ENCODE assay signal across 26 mouse cellular contexts in the genomic region with DNA sequence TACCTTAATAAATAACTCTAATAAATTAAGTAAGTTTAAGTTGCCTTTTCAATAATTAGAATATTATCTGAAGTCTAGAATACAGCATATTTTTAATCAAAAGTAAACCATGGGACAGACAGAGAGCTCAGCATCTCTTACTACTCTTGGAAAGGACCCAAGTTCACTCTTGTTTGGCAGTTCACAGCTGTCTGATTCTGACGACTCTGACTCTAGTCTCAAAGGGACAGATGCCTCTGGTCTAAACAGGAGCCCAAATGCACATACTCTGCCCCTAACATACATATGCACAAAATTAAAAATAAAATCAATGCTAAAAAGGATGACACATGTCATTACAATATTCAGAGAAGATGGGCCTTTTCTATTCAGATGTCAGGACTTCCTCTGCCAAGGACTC.
DNase-seq lines count a peak whose midpoint lies in the region; ATAC-seq and TF ChIP-seq lines count a peak whose summit lies in the region.
"Had no signal": no experiment of that assay in that cellular context is flagged by ENCODE, and none has a peak within 500 bp of the region (broad histone marks: within the 10 kb centered on the region; RNA-seq: fewer than 3 reads in every experiment).

No protein-coding gene starts in this region.

- H3K36me3 ChIP-seq in kidney, postnatal 0 days (ENCODE audit: insufficient read depth, low read length), result no peaks in the 10 kb centered on the region
- H3K36me3 ChIP-seq in kidney, adult 2 months (ENCODE audit: control insufficient read depth, insufficient read depth, low read length), result no peaks in the 10 kb centered on the region
- H3K36me3 ChIP-seq: embryonic facial prominence, embryonic 13.5 days; embryonic facial prominence, embryonic 15.5 days; forebrain, embryonic 10.5 days; forebrain, embryonic 12.5 days; G1E had no signal

- no peak overlapping the region for H3K9ac ChIP-seq in kidney, postnatal 0 days (ENCODE audit: low read depth, low read length)
- H3K9ac ChIP-seq: embryonic facial prominence, embryonic 13.5 days; embryonic facial prominence, embryonic 15.5 days; forebrain, embryonic 12.5 days had no signal

- no peaks in the 10 kb centered on the region for H3K4me1 ChIP-seq in kidney, postnatal 0 days (replicated peaks; ENCODE audit: insufficient read depth, low read length)
- H3K4me1 ChIP-seq in kidney, adult 2 months (ENCODE audit: control insufficient read depth, insufficient read depth, low read length), result no peaks in the 10 kb centered on the region
- H3K4me1 ChIP-seq: embryonic facial prominence, embryonic 13.5 days; embryonic facial prominence, embryonic 15.5 days; forebrain, embryonic 10.5 days; forebrain, embryonic 12.5 days had no signal

- no peak for TF ChIP-seq CTCF in kidney, postnatal 0 days (IDR thresholded peaks at IDR 0.05; ENCODE audit: low read depth)
- TF ChIP-seq CTCF in kidney, adult 2 months (conservative IDR thresholded peaks at IDR 0.05; ENCODE audit: insufficient read depth, insufficient read length, low read depth, low read length), result no peak
- TF ChIP-seq CTCF in brain, embryonic 14.5 days (IDR thresholded peaks at IDR 0.05; ENCODE audit: borderline replicate concordance, extremely low read depth, insufficient read depth, insufficient read length), result no peak

- H3K27me3 ChIP-seq in kidney, postnatal 0 days (ENCODE audit: insufficient read depth, low read length), result no peaks in the 10 kb centered on the region
- H3K27me3 ChIP-seq in kidney, adult 2 months (replicated peaks; ENCODE audit: control insufficient read depth, insufficient read depth, low read length), result no peaks in the 10 kb centered on the region
- H3K27me3 ChIP-seq: CH12.LX; embryonic facial prominence, embryonic 13.5 days; embryonic facial prominence, embryonic 15.5 days; forebrain, embryonic 12.5 days had no signal

- H3K9me3 ChIP-seq in kidney, postnatal 0 days (replicated peaks; ENCODE audit: low read length), result no peaks in the 10 kb centered on the region
- H3K9me3 ChIP-seq: embryonic facial prominence, embryonic 13.5 days; embryonic facial prominence, embryonic 15.5 days; forebrain, embryonic 10.5 days; forebrain, embryonic 12.5 days had no signal

- no peak for ATAC-seq in cerebellum, adult (ENCODE audit: insufficient number of reproducible peaks, low FRiP score, low TSS enrichment)
- no peak for ATAC-seq in kidney, postnatal 0 days (replicated peaks; ENCODE audit: low FRiP score, low read depth)
- ATAC-seq: activated CD4-positive, CD25-positive, alpha-beta regulatory T cell, adult 4 months; CD4-positive, CD25-positive, alpha-beta regulatory T cell, adult 4 months; forebrain, embryonic 16.5 days; Patski had no signal

- no peak for TF ChIP-seq POLR2A in kidney, adult 2 months (IDR thresholded peaks at IDR 0.05; ENCODE audit: low read depth, low read length)
- TF ChIP-seq POLR2A in brain, embryonic 14.5 days (IDR thresholded peaks at IDR 0.05; ENCODE audit: borderline replicate concordance, extremely low read depth, insufficient read depth, insufficient read length, poor library complexity, severe bottlenecking), result no peak

- no peak overlapping the region for H3K27ac ChIP-seq in kidney, postnatal 0 days
- H3K27ac ChIP-seq in kidney, adult 2 months (ENCODE audit: insufficient read depth, low read depth, low read length), result no peak overlapping the region
- H3K27ac ChIP-seq: embryonic facial prominence, embryonic 13.5 days; embryonic facial prominence, embryonic 15.5 days; forebrain, embryonic 10.5 days; forebrain, embryonic 12.5 days had no signal

- no peak overlapping the region for H3K4me3 ChIP-seq in kidney, postnatal 0 days (replicated peaks; ENCODE audit: low read depth, low read length)
- H3K4me3 ChIP-seq in kidney, adult 2 months (ENCODE audit: insufficient read depth, low read depth, low read length), result no peak overlapping the region
- H3K4me3 ChIP-seq: embryonic facial prominence, embryonic 13.5 days; embryonic facial prominence, embryonic 15.5 days; erythroblast, embryonic 14.5 days; forebrain, embryonic 10.5 days; forebrain, embryonic 12.5 days had no signal

- peak; percentile 11 for DNase-seq in cerebellum, postnatal 10 days
- DNase-seq in kidney, postnatal 0 days (ENCODE audit: low spot score), result peak; percentile 9
- DNase-seq in kidney, adult 2 months, result no peak
- DNase-seq in brain, embryonic 14.5 days (ENCODE audit: low read depth), result peak; percentile 63
- DNase-seq: adrenal gland, adult 8-10 months; adrenal gland, postnatal 14 days; adrenal gland, postnatal 36 days; B cell, adult 2 months; cerebellum, adult 11-12 months; cerebellum, adult 2 months; cerebellum, adult 9-10 months; cerebellum, postnatal 14 days; cerebellum, postnatal 36 days; embryo, embryonic 11 days had no signal

- H3K4me2 ChIP-seq in kidney, postnatal 0 days (ENCODE audit: low read length), result no peak overlapping the region
- H3K4me2 ChIP-seq: embryonic facial prominence, embryonic 13.5 days; embryonic facial prominence, embryonic 15.5 days; forebrain, embryonic 12.5 days had no signal

- WGBS in kidney, postnatal 0 days, result 57% methylated on average over 1 of the region's 1 CpGs
- 68% methylated on average over 1 of the region's 1 CpGs for WGBS in kidney, adult 2 months
